Mouse (Mus musculus) gastrocnemius, adult 18-20 months (tissue): ENCODE data around the gene Gm10318. TPM values are rescaled to one million over a fixed set of nuclear protein-coding genes. Genes with fewer than 3 reads are reported as not detected.

Experiments
- DNase-seq: peaks from one replicate; pipeline ENCODE4 v3.0.0; 2021; ENCODE audit warnings: low spot score
- long read RNA-seq, 2 experiments: library from polyadenylated mRNA; stranded (forward); transcript quantifications; one replicate each; pipeline ENCODE4 v2.0.0; 2021
- total RNA-seq, 2 experiments: library from RNA; stranded (reverse); gene quantifications; 2 replicates each; pipeline ENCODE4 v1.2.3; 2021

Gene Gm10318
- total RNA-seq: not detected
- long read RNA-seq, experiment 1: 0 reads
- long read RNA-seq, experiment 2: 0 reads

- DNase-seq: no peak
These were observed at the start of gene Gm10318 for GRCm38 (mm10) chr10:77852559-77852958. Gm10318 (plus strand) TSS chr10:77852859.

- DNase-seq: no peak
These were observed 48.6 kb upstream of the Gm10318 start for GRCm38 (mm10) chr10:77804095-77804494.

- DNase-seq: no peak
These were observed 40.9 kb upstream of the Gm10318 start, which contains the start of gene Gm9507 for GRCm38 (mm10) chr10:77811743-77812142. Gm9507 (minus strand) TSS chr10:77811843.

- DNase-seq: no peak
These were observed 38.3 kb upstream of the Gm10318 start, which contains the start of gene Gm2696 for GRCm38 (mm10) chr10:77814382-77814781. Gm2696 (plus strand) TSS chr10:77814682.

GRCm38 (mm10) chr10:77815514-77815913, 37.1 kb upstream of the Gm10318 start:
- no peak for DNase-seq

- DNase-seq: no peak
These were observed 34.1 kb upstream of the Gm10318 start for GRCm38 (mm10) chr10:77818523-77818922.

- DNase-seq: no peak
These were observed 33.5 kb upstream of the Gm10318 start for GRCm38 (mm10) chr10:77819203-77819602.

- no peak for DNase-seq
These were observed 25.7 kb upstream of the Gm10318 start, which contains the start of gene Krtap10-4 for GRCm38 (mm10) chr10:77826951-77827350. Krtap10-4 (minus strand) TSS chr10:77827095.

- DNase-seq: no peak
These were observed 17.0 kb upstream of the Gm10318 start, which contains the start of gene Krtap10-10 for GRCm38 (mm10) chr10:77835647-77836046. Krtap10-10 (plus strand) TSS chr10:77835947.

GRCm38 (mm10) chr10:77839006-77839405, 13.7 kb upstream of the Gm10318 start:
- DNase-seq: no peak

GRCm38 (mm10) chr10:77846503-77846902, 6.2 kb upstream of the Gm10318 start, which contains the start of gene Gm36176:
Gm36176 (plus strand) TSS chr10:77846803.
- DNase-seq: no peak

GRCm38 (mm10) chr10:77846961-77847360, 5.7 kb upstream of the Gm10318 start:
- DNase-seq: no peak

- no peak for DNase-seq
These were observed 5.1 kb upstream of the Gm10318 start for GRCm38 (mm10) chr10:77847538-77847937.

GRCm38 (mm10) chr10:77861675-77862074, 9.0 kb downstream of the Gm10318 start, which contains the start of gene Gm3285:
Gm3285 (plus strand) TSS chr10:77861975.
- no peak for DNase-seq

- no peak for DNase-seq
These were observed 11.6 kb downstream of the Gm10318 start for GRCm38 (mm10) chr10:77864067-77864761.

GRCm38 (mm10) chr10:77864762-77865143, 12.1 kb downstream of the Gm10318 start:
- no peak for DNase-seq

GRCm38 (mm10) chr10:77867546-77867945, 14.9 kb downstream of the Gm10318 start:
- DNase-seq: no peak

- DNase-seq: no peak
These were observed 17.0 kb downstream of the Gm10318 start for GRCm38 (mm10) chr10:77869651-77870050.

GRCm38 (mm10) chr10:77878985-77879384, 26.3 kb downstream of the Gm10318 start:
- DNase-seq: no peak

- no peak for DNase-seq
These were observed 27.6 kb downstream of the Gm10318 start for GRCm38 (mm10) chr10:77880305-77880704.

- DNase-seq: no peak
These were observed 29.9 kb downstream of the Gm10318 start for GRCm38 (mm10) chr10:77882553-77882952.

GRCm38 (mm10) chr10:77886007-77886747, 33.5 kb downstream of the Gm10318 start:
- DNase-seq: no peak
